Comparison of ENCODE assay signal across 26 mouse cellular contexts in the genomic region with DNA sequence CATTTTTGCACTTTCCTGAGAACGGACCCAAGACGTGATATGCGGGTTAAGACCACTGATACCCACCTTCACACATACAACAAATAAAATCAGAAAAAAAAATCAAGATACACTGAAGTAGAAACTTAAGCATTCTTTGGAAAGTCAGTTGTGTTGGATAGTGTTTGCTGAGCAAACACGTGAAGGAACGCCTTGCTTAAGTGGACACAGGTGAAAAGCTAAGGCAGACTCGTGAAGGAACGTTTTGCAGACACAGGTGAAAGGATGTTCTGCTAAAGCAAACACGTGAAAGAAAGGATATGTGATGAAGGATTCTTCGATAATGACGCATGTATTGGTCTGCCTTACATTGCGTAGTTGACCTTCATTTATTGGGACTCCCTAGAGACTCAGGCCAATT.
DNase-seq lines count a peak whose midpoint lies in the region; ATAC-seq and TF ChIP-seq lines count a peak whose summit lies in the region.
"Had no signal": no experiment of that assay in that cellular context is flagged by ENCODE, and none has a peak within 500 bp of the region (broad histone marks: within the 10 kb centered on the region; RNA-seq: fewer than 3 reads in every experiment).

No protein-coding gene starts in this region.

- intact Hi-C loops in heart, postnatal 14 days (cut with DNase I): no loop called here
- intact Hi-C loops in heart, postnatal 36 days (cut with DNase I): no loop called here

- TF ChIP-seq EP300 in heart, postnatal 0 days (IDR thresholded peaks at IDR 0.05; ENCODE audit: low read depth): no peak

- ATAC-seq in heart, embryonic 14.5 days (ENCODE audit: insufficient number of reproducible peaks, insufficient read depth, low FRiP score, low read depth): no peak
- no peak for ATAC-seq in heart, postnatal 0 days (ENCODE audit: insufficient read depth, low read depth)
- ATAC-seq: activated CD4-positive, CD25-positive, alpha-beta regulatory T cell, adult 4 months; forebrain, embryonic 15.5 days; intestine, postnatal 0 days had no signal

- no peak overlapping the region for H3K4me3 ChIP-seq in heart, embryonic 10.5 days
- H3K4me3 ChIP-seq in heart, embryonic 14.5 days (ENCODE audit: control insufficient read depth in 1 of 2, insufficient read depth in 1 of 2, low read depth in 1 of 2, low read length in 2 of 2): no peak overlapping the region
- no peak overlapping the region for H3K4me3 ChIP-seq in heart, postnatal 0 days (ENCODE audit: low read depth, low read length)
- H3K4me3 ChIP-seq in lung, adult 2 months (replicated peaks; ENCODE audit: extremely low read depth, low read depth, low read length): no peak overlapping the region
- H3K4me3 ChIP-seq: embryonic facial prominence, embryonic 10.5 days; embryonic facial prominence, embryonic 13.5 days; erythroblast, embryonic 14.5 days; forebrain, embryonic 12.5 days; forebrain, embryonic 15.5 days; heart, adult 2 months; hindbrain, embryonic 12.5 days; hindbrain, embryonic 15.5 days had no signal

- TF ChIP-seq POLR2A in lung, adult 2 months (IDR thresholded peaks at IDR 0.05; ENCODE audit: borderline replicate concordance, extremely low read depth, low read depth, low read length): no peak

- no peaks in the 10 kb centered on the region for H3K9me3 ChIP-seq in heart, embryonic 10.5 days
- H3K9me3 ChIP-seq in heart, embryonic 14.5 days (ENCODE audit: control insufficient read depth, low read length): peaks cover 3% of the 10 kb centered on the region; the same call in 1 of the 2 replicates
- no peaks in the 10 kb centered on the region for H3K9me3 ChIP-seq in heart, postnatal 0 days (replicated peaks; ENCODE audit: control insufficient read depth, low read length)
- H3K9me3 ChIP-seq: embryonic facial prominence, embryonic 10.5 days; embryonic facial prominence, embryonic 13.5 days; forebrain, embryonic 12.5 days; forebrain, embryonic 15.5 days; hindbrain, embryonic 12.5 days; hindbrain, embryonic 15.5 days had no signal

- H3K4me2 ChIP-seq in heart, embryonic 14.5 days (ENCODE audit: low read length): no peak overlapping the region
- H3K4me2 ChIP-seq in heart, postnatal 0 days (ENCODE audit: low read depth, low read length): no peak overlapping the region
- H3K4me2 ChIP-seq: embryonic facial prominence, embryonic 13.5 days; forebrain, embryonic 12.5 days; forebrain, embryonic 15.5 days; hindbrain, embryonic 12.5 days; hindbrain, embryonic 15.5 days had no signal

- no peak for DNase-seq in heart, embryonic 10.5 days (ENCODE audit: low spot score)
- no peak for DNase-seq in heart, postnatal 14 days
- no peak for DNase-seq in heart, adult 18-20 months
- no peak for DNase-seq in heart, postnatal 0 days (ENCODE audit: low spot score)
- no peak for DNase-seq in heart, postnatal 36 days
- DNase-seq in lung, postnatal 36 days: peak; percentile 25
- no peak for DNase-seq in lung, adult 2 months
- DNase-seq: adrenal gland, adult 8-10 months; adrenal gland, postnatal 25 days; cerebellum, adult 11-12 months; cerebellum, adult 8-10 months; cerebellum, postnatal 10 days; cerebellum, postnatal 36 days; embryo, embryonic 11 days; gastrocnemius, postnatal 25 days had no signal

- TF ChIP-seq CTCF in heart, postnatal 0 days (IDR thresholded peaks at IDR 0.05; ENCODE audit: low read depth): no peak
- no peak for TF ChIP-seq CTCF in lung, adult 2 months (IDR thresholded peaks at IDR 0.05; ENCODE audit: insufficient read depth, low read length)

- H3K9ac ChIP-seq in heart, embryonic 14.5 days (ENCODE audit: low read length): no peak overlapping the region
- no peak overlapping the region for H3K9ac ChIP-seq in heart, postnatal 0 days (replicated peaks; ENCODE audit: low read depth, low read length)
- H3K9ac ChIP-seq: embryonic facial prominence, embryonic 13.5 days; forebrain, embryonic 12.5 days; forebrain, embryonic 15.5 days; hindbrain, embryonic 12.5 days; hindbrain, embryonic 15.5 days had no signal

- H3K36me3 ChIP-seq in heart, embryonic 10.5 days: no peaks in the 10 kb centered on the region
- H3K36me3 ChIP-seq in heart, embryonic 14.5 days (ENCODE audit: control insufficient read depth, insufficient read depth, low read length): no peaks in the 10 kb centered on the region
- H3K36me3 ChIP-seq in heart, postnatal 0 days (replicated peaks; ENCODE audit: control insufficient read depth, insufficient read depth, low read length): no peaks in the 10 kb centered on the region
- H3K36me3 ChIP-seq: embryonic facial prominence, embryonic 10.5 days; embryonic facial prominence, embryonic 13.5 days; forebrain, embryonic 12.5 days; forebrain, embryonic 15.5 days; hindbrain, embryonic 12.5 days; hindbrain, embryonic 15.5 days had no signal

- H3K27ac ChIP-seq in heart, embryonic 10.5 days: peak overlapping the region; percentile 13; the same call in 1 of the 2 replicates
- peak overlapping the region; percentile 35 to 74; a peak in 2 of 4 replicates for H3K27ac ChIP-seq in heart, embryonic 14.5 days (replicated peaks in 1 of 2; ENCODE audit: control insufficient read depth in 1 of 2, insufficient read depth in 1 of 2, low read depth in 2 of 2, low read length in 2 of 2)
- 0 out of 2 replicates have a peak overlapping the region, but pooled peaks have one; percentile 36 for H3K27ac ChIP-seq in heart, postnatal 0 days (ENCODE audit: low read depth)
- H3K27ac ChIP-seq: embryonic facial prominence, embryonic 10.5 days; embryonic facial prominence, embryonic 13.5 days; forebrain, embryonic 12.5 days; forebrain, embryonic 15.5 days; heart, adult 2 months; hindbrain, embryonic 12.5 days; hindbrain, embryonic 15.5 days had no signal

- WGBS in heart, embryonic 10.5 days: 90% methylated on average over 11 of the region's 11 CpGs
- WGBS in heart, embryonic 14.5 days: 91% methylated on average over 11 of the region's 11 CpGs
- 90% methylated on average over 11 of the region's 11 CpGs for WGBS in heart, postnatal 0 days
- 71% methylated on average over 11 of the region's 11 CpGs for WGBS in lung, adult 2 months

- no peaks in the 10 kb centered on the region for H3K27me3 ChIP-seq in heart, embryonic 10.5 days (ENCODE audit: insufficient read depth, poor library complexity, severe bottlenecking)
- H3K27me3 ChIP-seq in heart, embryonic 14.5 days (ENCODE audit: control insufficient read depth, insufficient read depth, low read length): no peaks in the 10 kb centered on the region
- H3K27me3 ChIP-seq in heart, postnatal 0 days (ENCODE audit: control insufficient read depth, insufficient read depth, low read length): no peaks in the 10 kb centered on the region
- H3K27me3 ChIP-seq: embryonic facial prominence, embryonic 13.5 days; forebrain, embryonic 12.5 days; forebrain, embryonic 15.5 days; hindbrain, embryonic 12.5 days; hindbrain, embryonic 15.5 days had no signal

- H3K4me1 ChIP-seq in heart, embryonic 10.5 days: peaks cover 13% of the 10 kb centered on the region
- H3K4me1 ChIP-seq in heart, embryonic 14.5 days (ENCODE audit: control insufficient read depth in 2 of 2, insufficient read depth in 2 of 2, low read length in 2 of 2): peaks cover 11 to 19% of the 10 kb centered on the region in 2 experiments
- H3K4me1 ChIP-seq in heart, postnatal 0 days (ENCODE audit: control insufficient read depth, insufficient read depth): peaks cover 7% of the 10 kb centered on the region
- H3K4me1 ChIP-seq in lung, adult 2 months (ENCODE audit: control insufficient read depth, insufficient read depth, low read length): peaks cover 13% of the 10 kb centered on the region
- H3K4me1 ChIP-seq: forebrain, embryonic 12.5 days; forebrain, embryonic 15.5 days; hindbrain, embryonic 15.5 days had no signal
